Mouse (Mus musculus) heart, postnatal 0 days (tissue): Measurements from ENCODE around the gene Slc12a5.

Source experiments
- CTCF ChIP-seq: IDR thresholded peaks from 2 replicates; pipeline ENCODE4 v1.5.1; 2016; ENCODE audit warnings: antibody characterized with exemption, control low read depth, low read depth
- EP300 ChIP-seq: IDR thresholded peaks from 2 replicates; pipeline ENCODE4 v1.6.1; 2016; ENCODE audit warnings: antibody characterized with exemption, low read depth

DNA sequence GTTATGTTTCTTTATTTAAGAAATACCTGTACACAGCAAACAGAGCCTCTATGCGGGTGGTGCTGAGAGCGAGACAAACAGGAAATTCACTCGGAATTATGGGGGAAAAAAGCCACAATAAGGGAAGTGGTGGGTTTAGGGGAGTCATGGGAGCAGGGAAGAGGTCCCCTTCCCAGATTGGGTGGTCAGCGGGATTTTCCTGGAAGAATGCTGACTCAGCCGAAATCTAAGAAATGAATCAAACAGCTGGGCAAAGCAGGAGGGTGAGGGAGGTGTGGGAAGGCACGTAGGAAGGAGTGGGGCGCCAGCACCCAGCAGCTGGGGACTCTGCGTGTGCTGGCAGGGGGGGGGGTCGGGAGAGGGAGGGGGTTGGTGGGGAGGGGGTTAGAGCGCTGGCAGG lies 27.1 kb upstream of the Slc12a5 start:
- no peak for TF ChIP-seq CTCF
- TF ChIP-seq EP300, result no peak
